Mouse (Mus musculus) kidney, adult 2 months (tissue): ENCODE measurements around the gene Jade1.

Experiments used
- CTCF ChIP-seq: fragments of 200-500 bp; conservative IDR thresholded peaks from 2 replicates; pipeline ENCODE4 v1.5.1; 2011; ENCODE audit warnings: low read depth, mild to moderate bottlenecking, control low read depth, low read length, moderate library complexity, mixed read lengths; ENCODE audit not compliant: insufficient read depth, insufficient read length
- POLR2A ChIP-seq: fragments of 200-500 bp; IDR thresholded peaks from one replicate; pipeline ENCODE4 v1.6.1; 2011; ENCODE audit warnings: low read depth, low read length, control low read depth

- TF ChIP-seq CTCF (no peak), POLR2A (no peak)
Observed at GRCm38 (mm10) chr3:41572968-41573367, 17.4 kb downstream of the Jade1 start.
